Mouse (Mus musculus) neural tube, embryonic 13.5 days (tissue): ENCODE measurements around the gene Asap3. TPM values are rescaled to one million over a fixed set of nuclear protein-coding genes. Genes with fewer than 3 reads are reported as not detected.

Experiments
- ATAC-seq: fragments of 200-750 bp; cut with Nextera tagmentation; 2 replicates; pipeline ENCODE4 v1.8.0; 2017; ENCODE audit warnings: low read depth, mild to moderate bottlenecking, moderate TSS enrichment, moderate library complexity
- H3K27ac ChIP-seq: fragments of 300-500 bp; sonication (generic); replicated peaks from 2 replicates; pipeline ENCODE4 v1.5.1; 2015; ENCODE audit warnings: moderate library complexity, mild to moderate bottlenecking, inconsistent platforms
- H3K27me3 ChIP-seq: fragments of 300-500 bp; sonication (generic); 2 replicates; pipeline ENCODE4 v1.6.1; 2015; ENCODE audit warnings: mild to moderate bottlenecking, inconsistent platforms
- H3K36me3 ChIP-seq: fragments of 300-500 bp; sonication (generic); 2 replicates; pipeline ENCODE4 v1.6.1; 2015; ENCODE audit warnings: mild to moderate bottlenecking, inconsistent platforms
- H3K4me1 ChIP-seq: fragments of 300-500 bp; sonication (generic); replicated peaks from 2 replicates; pipeline ENCODE4 v1.6.1; 2015; ENCODE audit warnings: inconsistent platforms
- H3K4me2 ChIP-seq: fragments of 300-500 bp; sonication (generic); 2 replicates; pipeline ENCODE4 v1.6.1; 2015; ENCODE audit warnings: inconsistent platforms, mild to moderate bottlenecking, moderate library complexity
- H3K4me3 ChIP-seq: fragments of 300-500 bp; sonication (generic); 2 replicates; pipeline ENCODE4 v1.5.1; 2015; ENCODE audit warnings: mild to moderate bottlenecking, inconsistent platforms
- H3K9ac ChIP-seq: fragments of 300-500 bp; sonication (generic); 2 replicates; pipeline ENCODE4 v1.6.1; 2015; ENCODE audit warnings: moderate library complexity, mild to moderate bottlenecking, inconsistent platforms
- H3K9me3 ChIP-seq: fragments of 300-500 bp; sonication (generic); 2 replicates; pipeline ENCODE4 v1.6.1; 2016; ENCODE audit warnings: inconsistent platforms
- WGBS: fragments of 180-500 bp; shearing (Covaris S2); methylation state at CpG from one replicate; pipeline ENCODE4 v1.1.7; 2015; 5-methylcytosine and 5-hydroxymethylcytosine counted together
- polyA plus RNA-seq: library from polyadenylated mRNA; unstranded; fragments of >200 nt; fragmentation: Nextera tagmentation; extraction: Ambion mirVana; gene quantifications from 2 replicates; pipeline ENCODE4 v1.2.1, GENCODE M21; 2015

Gene Asap3
- polyA plus RNA-seq, 1 experiment from 2014 or later: 8.8 TPM

GRCm38 (mm10) chr4:136268912-136269311 lies 62.7 kb downstream of the Asap3 start:
- Histone ChIP-seq H3K36me3 (no peaks in the 10 kb centered on the region; the same call in 1 of the 2 replicates), H3K4me1 (no peaks in the 10 kb centered on the region), H3K4me3 (no peak overlapping the region), H3K9me3 (peaks cover 13% of the 10 kb centered on the region), H3K4me2 (no peak overlapping the region), H3K27ac (no peak overlapping the region), H3K9ac (0 out of 2 replicates have a peak overlapping the region, but pooled peaks have one; percentile 5), H3K27me3 (no peaks in the 10 kb centered on the region)
- 90% methylated on average over 1 of the region's 1 CpGs for WGBS
- ATAC-seq: no peak

GRCm38 (mm10) chr4:136270648-136271047 lies 64.5 kb downstream of the Asap3 start:
- no peaks in the 10 kb centered on the region for H3K27me3 ChIP-seq
- H3K4me3 ChIP-seq: no peak overlapping the region
- no peaks in the 10 kb centered on the region for H3K4me1 ChIP-seq
- no peak for ATAC-seq
- H3K9ac ChIP-seq: no peak overlapping the region
- H3K36me3 ChIP-seq: no peaks in the 10 kb centered on the region; the same call in 1 of the 2 replicates
- 89% methylated on average over 8 of the region's 8 CpGs for WGBS
- no peak overlapping the region for H3K27ac ChIP-seq
- H3K9me3 ChIP-seq: peaks cover 13% of the 10 kb centered on the region
- no peak overlapping the region for H3K4me2 ChIP-seq

GRCm38 (mm10) chr4:136281097-136281496 lies 74.9 kb downstream of the Asap3 start:
- H3K27me3 ChIP-seq: no peaks in the 10 kb centered on the region
- no peak overlapping the region for H3K9ac ChIP-seq
- peaks cover 29% of the 10 kb centered on the region for H3K4me1 ChIP-seq
- no peak for ATAC-seq
- no peaks in the 10 kb centered on the region for H3K9me3 ChIP-seq
- WGBS: 78% methylated on average over 8 of the region's 8 CpGs
- H3K4me3 ChIP-seq: no peak overlapping the region
- H3K36me3 ChIP-seq: no peaks in the 10 kb centered on the region
- H3K4me2 ChIP-seq: no peak overlapping the region
- H3K27ac ChIP-seq: no peak overlapping the region

- H3K9ac ChIP-seq: no peak overlapping the region
- WGBS: 64% methylated on average over 9 of the region's 9 CpGs
Measured at GRCm38 (mm10) chr4:136281611-136282010, 75.4 kb downstream of the Asap3 start.

GRCm38 (mm10) chr4:136282621-136283480 lies 76.7 kb downstream of the Asap3 start:
- Histone ChIP-seq H3K9ac (peak overlapping the region; percentile 38), H3K36me3 (peaks cover 8% of the 10 kb centered on the region), H3K4me3 (no peak overlapping the region), H3K27me3 (peaks cover 2% of the 10 kb centered on the region), H3K4me2 (no peak overlapping the region), H3K9me3 (peaks cover under 1% of the 10 kb centered on the region; the same call in 1 of the 2 replicates), H3K27ac (peak overlapping the region; percentile 96), H3K4me1 (peaks cover 45% of the 10 kb centered on the region)
- no peak for ATAC-seq
- WGBS: 19% methylated on average over 10 of the region's 10 CpGs

More at GRCm38 (mm10) chr4:136281611-136282010, 75.4 kb downstream of the Asap3 start:
- H3K4me2 ChIP-seq: no peak overlapping the region
- ATAC-seq: no peak
- peaks cover 33% of the 10 kb centered on the region for H3K4me1 ChIP-seq
- H3K4me3 ChIP-seq: no peak overlapping the region
- H3K9me3 ChIP-seq: no peaks in the 10 kb centered on the region
- H3K27me3 ChIP-seq: no peaks in the 10 kb centered on the region
- no peaks in the 10 kb centered on the region for H3K36me3 ChIP-seq
- H3K27ac ChIP-seq: no peak overlapping the region

GRCm38 (mm10) chr4:136283783-136284182 lies 77.6 kb downstream of the Asap3 start:
- Histone ChIP-seq H3K9ac (no peak overlapping the region), H3K4me1 (peaks cover 46% of the 10 kb centered on the region), H3K4me3 (peak overlapping the region; percentile 80; the same call in 1 of the 2 replicates), H3K27ac (peak overlapping the region; percentile 96), H3K9me3 (peaks cover 7% of the 10 kb centered on the region; the same call in 1 of the 2 replicates), H3K36me3 (peaks cover 16% of the 10 kb centered on the region), H3K27me3 (peaks cover 10% of the 10 kb centered on the region), H3K4me2 (peak overlapping the region; percentile 97)
- no peak for ATAC-seq
- 27% methylated on average over 2 of the region's 2 CpGs for WGBS

GRCm38 (mm10) chr4:136284455-136284854 lies 78.3 kb downstream of the Asap3 start, which contains the start of gene Zfp46:
Gene Zfp46, plus strand, starts transcription at chr4:136284683.
- peak within 1 kb of the TSS; percentile 96 for H3K27ac ChIP-seq
- H3K4me2 ChIP-seq: peak within 1 kb of the TSS; percentile 97
- H3K36me3 ChIP-seq: peaks cover 21% of the 10 kb centered on the region
- peaks cover 17% of the 10 kb centered on the region for H3K27me3 ChIP-seq
- peaks cover 46% of the 10 kb centered on the region for H3K4me1 ChIP-seq
- H3K9me3 ChIP-seq: peaks cover 7% of the 10 kb centered on the region; the same call in 1 of the 2 replicates
- 18% methylated on average over 5 of the region's 5 CpGs for WGBS
- peak; percentile 6; the same call in 1 of the 2 replicates for ATAC-seq
- H3K9ac ChIP-seq: peak within 1 kb of the TSS; percentile 90
- peak within 1 kb of the TSS; percentile 80 for H3K4me3 ChIP-seq

- ATAC-seq: no peak
- Histone ChIP-seq H3K4me1 (peaks cover 46% of the 10 kb centered on the region), H3K4me3 (peak overlapping the region; percentile 80), H3K36me3 (peaks cover 24% of the 10 kb centered on the region), H3K27ac (peak overlapping the region; percentile 96), H3K9me3 (peaks cover 7% of the 10 kb centered on the region; the same call in 1 of the 2 replicates), H3K4me2 (peak overlapping the region; percentile 97), H3K27me3 (peaks cover 21% of the 10 kb centered on the region), H3K9ac (peak overlapping the region; percentile 90)
- 37% methylated on average over 6 of the region's 6 CpGs for WGBS
Measured at GRCm38 (mm10) chr4:136284891-136285290, 78.7 kb downstream of the Asap3 start.

GRCm38 (mm10) chr4:136285348-136285810 lies 79.2 kb downstream of the Asap3 start:
- under 1% methylated on average over 25 of the region's 25 CpGs for WGBS
- H3K4me1 ChIP-seq: peaks cover 49% of the 10 kb centered on the region

GRCm38 (mm10) chr4:136285811-136286371 lies 79.7 kb downstream of the Asap3 start:
- Histone ChIP-seq H3K27me3 (peaks cover 30% of the 10 kb centered on the region), H3K4me1 (peaks cover 54% of the 10 kb centered on the region), H3K9me3 (peaks cover 7% of the 10 kb centered on the region; the same call in 1 of the 2 replicates), H3K4me2 (peak overlapping the region; percentile 97), H3K9ac (peak overlapping the region; percentile 90), H3K36me3 (peaks cover 34% of the 10 kb centered on the region), H3K27ac (peak overlapping the region; percentile 96), H3K4me3 (peak overlapping the region; percentile 80)
- WGBS: under 1% methylated on average over 29 of the region's 29 CpGs
- peak; percentile 90 for ATAC-seq

More at GRCm38 (mm10) chr4:136285348-136285810, 79.2 kb downstream of the Asap3 start:
- peaks cover 29% of the 10 kb centered on the region for H3K36me3 ChIP-seq
- H3K27me3 ChIP-seq: peaks cover 26% of the 10 kb centered on the region
- peak overlapping the region; percentile 96 for H3K27ac ChIP-seq
- peak overlapping the region; percentile 97 for H3K4me2 ChIP-seq
- H3K9me3 ChIP-seq: peaks cover 7% of the 10 kb centered on the region; the same call in 1 of the 2 replicates
- ATAC-seq: peak; percentile 97
- H3K4me3 ChIP-seq: peak overlapping the region; percentile 80
- H3K9ac ChIP-seq: peak overlapping the region; percentile 90

GRCm38 (mm10) chr4:136289918-136290780 lies 84.0 kb downstream of the Asap3 start:
- WGBS: 30% methylated on average over 66 of the region's 66 CpGs

More at GRCm38 (mm10) chr4:136289918-136290780, 84.0 kb downstream of the Asap3 start:
- Histone ChIP-seq H3K9me3 (peaks cover 7% of the 10 kb centered on the region; the same call in 1 of the 2 replicates), H3K4me1 (peaks cover 31% of the 10 kb centered on the region), H3K9ac (peak overlapping the region; percentile 39; the same call in 1 of the 2 replicates), H3K36me3 (peaks cover 76% of the 10 kb centered on the region), H3K4me2 (peak overlapping the region; percentile 21), H3K27ac (no peak overlapping the region), H3K27me3 (peaks cover 30% of the 10 kb centered on the region), H3K4me3 (no peak overlapping the region)
- no peak for ATAC-seq
